Mouse (Mus musculus) midbrain, embryonic 10.5 days (tissue): Measurements from ENCODE around the gene Sema6c. TPM values are rescaled to one million over a fixed set of nuclear protein-coding genes. Genes with fewer than 3 reads are reported as not detected.
A peak's percentile ranks its signal among the peaks of the same experiment; 100 is the strongest.
"Not testable (repeated sequence)": the region's sequence is repeated elsewhere in the genome, so short reads cannot be mapped to it uniquely, and the experiment has no call there.

Experiments used
- DNase-seq: peaks from one replicate; pipeline ENCODE4 v3.0.0-alpha.2; 2017; ENCODE audit warnings: low spot score
- H3K27ac ChIP-seq: fragments of 300-500 bp; sonication (generic); replicated peaks from 2 replicates; pipeline ENCODE4 v1.5.1; 2016; ENCODE audit warnings: mild to moderate bottlenecking
- H3K27me3 ChIP-seq: fragments of 300-500 bp; sonication (generic); 2 replicates; pipeline ENCODE4 v1.6.1; 2016; ENCODE audit warnings: low read depth, mild to moderate bottlenecking; ENCODE audit not compliant: poor library complexity, severe bottlenecking
- H3K36me3 ChIP-seq: fragments of 300-500 bp; sonication (generic); 2 replicates; pipeline ENCODE4 v1.6.1; 2016; ENCODE audit warnings: mild to moderate bottlenecking, moderate library complexity
- H3K4me1 ChIP-seq: fragments of 300-500 bp; sonication (generic); 2 replicates; pipeline ENCODE4 v1.6.1; 2016
- H3K4me3 ChIP-seq: fragments of 300-500 bp; sonication (generic); 2 replicates; pipeline ENCODE4 v1.5.1; 2016; ENCODE audit warnings: mild to moderate bottlenecking, moderate library complexity
- H3K9me3 ChIP-seq: fragments of 300-500 bp; sonication (generic); replicated peaks from 2 replicates; pipeline ENCODE4 v1.6.1; 2016; ENCODE audit warnings: mild to moderate bottlenecking
- WGBS: fragments of 180-500 bp; shearing (Covaris S2); methylation state at CpG from one replicate; pipeline ENCODE4 v1.1.7; 2016; 5-methylcytosine and 5-hydroxymethylcytosine counted together
- microRNA-seq: library from miRNA; unstranded; fragments of <30 nt; microRNA quantifications from one replicate; pipeline ENCODE4, GENCODE M21; 2017
- polyA plus RNA-seq: library from polyadenylated mRNA; unstranded; fragments of >200 nt; fragmentation: Nextera tagmentation; extraction: Ambion mirVana; gene quantifications from 2 replicates; pipeline ENCODE4 v1.2.1, GENCODE M21; 2016

Sema6c gene
- polyA plus RNA-seq, 1 experiment from 2014 or later, result 7.6 TPM

GRCm38 (mm10) chr3:95203880-95204279 is 43.6 kb downstream of the Sema6c start:
- Histone ChIP-seq H3K36me3 (peaks cover 97% of the 10 kb centered on the region), H3K27ac (no peak overlapping the region), H3K4me3 (no peak overlapping the region), H3K4me1 (no peaks in the 10 kb centered on the region), H3K9me3 (no peaks in the 10 kb centered on the region), H3K27me3 (no peaks in the 10 kb centered on the region)
- DNase-seq, result no peak
- 94% methylated on average over 6 of the region's 6 CpGs for WGBS

DNA sequence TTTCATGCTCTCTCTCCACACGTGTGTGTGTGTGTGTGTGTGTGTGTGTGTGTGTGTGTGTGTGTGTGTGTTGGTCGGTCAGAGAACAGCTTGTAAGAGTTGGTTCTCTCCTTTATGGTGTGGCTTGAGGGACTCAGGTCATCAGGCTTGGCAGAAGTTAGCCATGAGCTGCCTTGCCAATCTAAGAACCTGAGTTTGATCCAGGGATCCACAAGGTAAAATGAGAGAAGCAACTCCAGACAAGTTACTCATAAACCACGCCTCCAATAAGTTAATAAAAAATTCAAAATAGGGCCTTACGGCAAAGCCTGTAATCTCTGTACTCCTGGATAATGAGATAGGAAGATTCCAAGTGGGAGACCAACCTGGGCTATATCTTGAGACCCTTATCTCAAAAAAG is 48.0 kb downstream of the Sema6c start:
- Histone ChIP-seq H3K27me3 (no peaks in the 10 kb centered on the region), H3K4me1 (no peaks in the 10 kb centered on the region), H3K27ac (no peak overlapping the region), H3K36me3 (peaks cover 85% of the 10 kb centered on the region), H3K4me3 (no peak overlapping the region), H3K9me3 (no peaks in the 10 kb centered on the region)
- WGBS, result 89% methylated on average over 4 of the region's 4 CpGs
- no peak for DNase-seq

DNA sequence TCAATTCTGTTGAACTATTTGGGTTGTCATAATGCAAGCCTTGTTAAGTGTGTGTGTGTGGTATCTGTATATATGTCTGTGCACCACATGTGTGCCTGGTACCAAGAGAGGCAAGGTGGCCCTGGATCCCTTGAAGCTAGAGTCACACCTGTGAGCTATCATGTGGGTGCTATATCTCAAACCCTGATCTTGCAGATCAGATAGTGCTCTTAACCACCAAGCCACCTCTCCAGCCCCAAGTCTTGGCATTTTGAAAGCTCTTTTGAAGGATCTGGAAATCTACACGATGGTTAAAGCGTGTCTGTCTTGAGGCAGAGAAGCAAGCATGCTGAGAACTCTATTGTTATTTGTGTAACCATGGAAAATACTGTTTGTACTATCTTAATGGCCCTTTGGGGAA is 50.3 kb downstream of the Sema6c start:
- Histone ChIP-seq H3K27me3 (no peaks in the 10 kb centered on the region), H3K36me3 (peaks cover 83% of the 10 kb centered on the region), H3K4me1 (no peaks in the 10 kb centered on the region), H3K27ac (no peak overlapping the region), H3K4me3 (no peak overlapping the region), H3K9me3 (no peaks in the 10 kb centered on the region)
- 87% methylated on average over 2 of the region's 2 CpGs for WGBS
- no peak for DNase-seq

GRCm38 (mm10) chr3:95212889-95213608 is 52.8 kb downstream of the Sema6c start:
- H3K4me3 ChIP-seq, H3K9me3 ChIP-seq, DNase-seq, H3K27me3 ChIP-seq, H3K27ac ChIP-seq: not testable (repeated sequence)
- Histone ChIP-seq H3K4me1 (peaks cover 14% of the 10 kb centered on the region), H3K36me3 (peaks cover 67% of the 10 kb centered on the region)
- 88% methylated on average over 10 of the region's 10 CpGs for WGBS

GRCm38 (mm10) chr3:95213609-95213975 is 53.3 kb downstream of the Sema6c start:
- no peak overlapping the region for H3K27ac ChIP-seq
- H3K4me3 ChIP-seq, result no peak overlapping the region
- peaks cover 65% of the 10 kb centered on the region for H3K36me3 ChIP-seq
- peaks cover 19% of the 10 kb centered on the region for H3K4me1 ChIP-seq
- DNase-seq, result no peak
- no peaks in the 10 kb centered on the region for H3K27me3 ChIP-seq
- WGBS, result 93% methylated on average over 1 of the region's 1 CpGs
- H3K9me3 ChIP-seq, result no peaks in the 10 kb centered on the region

DNA sequence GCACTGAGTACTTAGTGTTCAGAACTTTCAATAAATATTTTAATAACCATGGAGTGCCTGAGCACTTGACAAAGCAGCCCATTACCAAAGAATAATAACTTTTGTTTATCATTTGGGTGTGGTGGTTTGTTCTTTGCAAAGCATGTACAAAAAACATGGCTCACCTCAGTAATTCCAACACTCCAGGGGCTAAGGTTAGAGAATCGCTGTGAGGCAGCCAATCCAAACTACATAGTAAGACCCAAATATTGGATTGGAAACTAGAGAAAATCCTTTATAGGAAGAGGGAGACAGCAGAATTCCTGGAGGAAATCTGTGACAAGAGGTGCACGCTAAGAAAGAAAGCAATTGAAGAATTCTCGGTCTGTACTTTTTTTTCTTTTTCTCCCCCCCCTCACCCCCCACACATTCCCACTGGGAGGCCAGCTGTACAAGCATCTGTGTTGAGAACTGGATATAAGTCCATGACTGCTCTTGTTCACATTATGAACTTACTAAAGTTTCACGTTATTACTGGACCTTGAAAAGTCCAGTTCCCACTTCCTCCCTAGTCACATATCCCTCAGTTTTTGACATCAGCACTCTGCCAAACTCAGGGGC is 56.5 kb downstream of the Sema6c start:
- Histone ChIP-seq H3K27me3 (no peaks in the 10 kb centered on the region), H3K27ac (peak overlapping the region; percentile 97), H3K36me3 (peaks cover 76% of the 10 kb centered on the region), H3K9me3 (no peaks in the 10 kb centered on the region), H3K4me3 (peak overlapping the region; percentile 64), H3K4me1 (peaks cover 19% of the 10 kb centered on the region)
- WGBS, result 31% methylated on average over 4 of the region's 4 CpGs
- no peak for DNase-seq

DNA sequence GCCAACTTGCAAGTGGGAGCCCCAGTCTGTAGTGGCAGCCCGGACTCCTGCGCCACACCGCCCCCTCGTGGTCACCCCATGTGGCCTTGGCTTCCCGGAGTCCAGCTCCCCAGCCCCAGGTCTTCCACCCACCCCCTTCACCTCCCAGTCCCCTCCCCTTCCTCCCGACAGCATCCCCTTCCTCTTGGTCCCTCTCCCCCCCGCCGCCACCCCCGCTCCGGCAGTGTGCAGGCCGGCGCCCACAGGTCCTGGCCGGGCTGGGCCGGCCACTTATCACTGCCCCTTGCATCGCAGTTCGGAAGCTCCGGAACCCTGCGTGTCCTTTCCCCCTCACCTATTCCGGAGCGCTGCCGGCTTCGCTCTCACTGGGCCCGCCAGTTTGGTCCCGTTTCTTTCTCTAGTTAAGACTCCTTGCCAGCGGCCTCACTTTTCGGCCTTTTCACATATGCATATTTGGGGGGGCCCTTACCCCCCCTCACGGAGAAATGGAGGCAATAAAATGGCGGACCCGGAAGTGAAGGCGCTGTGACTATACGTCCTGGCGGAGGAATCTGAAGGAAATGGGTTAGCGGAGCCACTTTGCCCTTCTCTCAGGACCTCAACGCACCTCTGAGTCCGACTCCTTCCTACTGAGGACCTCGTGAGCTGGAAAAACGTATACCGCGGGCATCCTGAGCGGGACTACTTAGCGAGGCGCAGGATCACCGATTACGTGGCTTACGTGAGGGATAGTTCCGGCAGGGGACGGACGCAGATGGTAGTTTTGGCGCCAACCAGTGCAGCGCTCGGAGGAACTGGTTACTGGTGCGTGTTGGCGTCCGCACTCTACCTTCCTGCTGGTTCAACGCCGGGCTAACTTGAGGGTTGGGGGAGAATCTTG is 57.2 kb downstream of the Sema6c start, which contains the start of gene Gabpb2:
Gabpb2 (minus strand) TSS at position 662 of the 880 bp plus-strand sequence.
- Histone ChIP-seq H3K27me3 (no peaks in the 10 kb centered on the region), H3K36me3 (peaks cover 76% of the 10 kb centered on the region)

DNA sequence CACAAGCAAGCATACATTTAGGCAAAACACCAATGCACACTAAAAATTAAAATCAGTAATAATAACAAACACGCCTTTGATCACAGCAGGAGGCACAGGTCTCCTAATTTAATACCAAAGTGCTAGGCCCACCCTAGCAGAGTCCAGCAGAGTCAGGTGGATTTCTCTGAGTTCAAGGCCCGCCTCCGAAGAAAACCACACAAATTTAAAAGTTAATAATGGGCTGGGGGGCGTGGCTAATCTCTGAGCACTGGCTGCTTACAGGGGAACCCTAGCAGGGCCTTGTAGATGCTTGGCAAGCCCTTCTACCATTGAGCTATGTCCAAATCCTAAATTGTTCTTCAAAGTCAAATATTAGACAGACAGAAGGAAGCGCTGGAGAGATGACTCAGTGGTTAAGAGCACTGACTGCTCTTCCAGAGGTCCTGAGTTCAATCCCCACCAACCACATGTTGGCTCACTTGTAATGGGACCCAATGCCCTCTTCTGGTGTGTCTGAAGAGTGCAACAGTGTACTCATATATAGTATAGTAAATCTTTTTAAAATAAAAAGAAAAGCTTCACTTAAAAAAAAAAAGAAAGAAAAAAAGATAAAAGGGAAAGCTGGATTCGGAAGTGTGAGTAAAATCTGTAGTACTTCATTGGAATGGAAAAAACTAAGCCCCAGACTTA is 58.3 kb downstream of the Sema6c start:
- peak overlapping the region; percentile 64 for H3K4me3 ChIP-seq
- H3K27me3 ChIP-seq, result no peaks in the 10 kb centered on the region
- no peaks in the 10 kb centered on the region for H3K9me3 ChIP-seq
- DNase-seq, result no peak
- H3K4me1 ChIP-seq, result peaks cover 19% of the 10 kb centered on the region
- H3K27ac ChIP-seq, result peak overlapping the region; percentile 97
- 81% methylated on average over 6 of the region's 6 CpGs for WGBS
- H3K36me3 ChIP-seq, result peaks cover 80% of the 10 kb centered on the region

More for the DNA sequence above, 57.2 kb downstream of the Sema6c start, which contains the start of gene Gabpb2:
- DNase-seq, result peak; percentile 94
- Histone ChIP-seq H3K9me3 (no peaks in the 10 kb centered on the region), H3K4me3 (peak within 1 kb of the TSS; percentile 64), H3K4me1 (peaks cover 19% of the 10 kb centered on the region), H3K27ac (peak within 1 kb of the TSS; percentile 97)
- 0% methylated on average over 56 of the region's 56 CpGs for WGBS

GRCm38 (mm10) chr3:95223041-95223440 is 62.8 kb downstream of the Sema6c start:
- H3K4me3 ChIP-seq, result no peak overlapping the region
- DNase-seq, result no peak
- no peaks in the 10 kb centered on the region for H3K9me3 ChIP-seq
- 93% methylated on average over 2 of the region's 2 CpGs for WGBS
- no peak overlapping the region for H3K27ac ChIP-seq
- H3K27me3 ChIP-seq, result no peaks in the 10 kb centered on the region
- peaks cover 79% of the 10 kb centered on the region for H3K36me3 ChIP-seq
- peaks cover 36% of the 10 kb centered on the region for H3K4me1 ChIP-seq

Small RNA genes within 50 kb of the gene (microRNA-seq; reads per million reads assigned to microRNA genes)
- not detected for gene Mir8099-1

Other genes starting within 250 kb of the Sema6c start
- 4.1 and 4.2 TPM in 2 replicates for gene Selenbp1, start 227.4 kb upstream of the Sema6c start, polyA plus RNA-seq
- gene Rfx5, start 206.4 kb upstream of the Sema6c start, polyA plus RNA-seq, result 4.9 and 5.1 TPM in 2 replicates
- 21.4 and 24.9 TPM in 2 replicates for gene Pi4kb, start 185.7 kb upstream of the Sema6c start, polyA plus RNA-seq
- gene Zfp687, start 145.0 kb upstream of the Sema6c start, polyA plus RNA-seq, result 40.0 and 42.2 TPM in 2 replicates
- 341 and 345 TPM in 2 replicates for gene Psmd4, start 117.8 kb upstream of the Sema6c start, polyA plus RNA-seq
- gene Pip5k1a, start 53.5 kb upstream of the Sema6c start, polyA plus RNA-seq, result 18.0 and 18.7 TPM in 2 replicates
- gene Vps72, start 49.4 kb upstream of the Sema6c start, polyA plus RNA-seq, result 278 and 290 TPM in 2 replicates
- gene Tmod4, start 36.0 kb upstream of the Sema6c start, polyA plus RNA-seq, result 0.27 and 0.88 TPM in 2 replicates
- gene Scnm1, start 26.4 kb upstream of the Sema6c start, polyA plus RNA-seq, result 79.5 and 88.6 TPM in 2 replicates
- gene Lysmd1, start 26.4 kb upstream of the Sema6c start, polyA plus RNA-seq, result 13.5 and 17.0 TPM in 2 replicates
- gene Tnfaip8l2, start 18.1 kb upstream of the Sema6c start, polyA plus RNA-seq, result 1.8 and 3.0 TPM in 2 replicates
- 10.6 and 11.3 TPM in 2 replicates for gene Gabpb2, start 57.5 kb downstream of the Sema6c start, polyA plus RNA-seq
- 92.5 and 92.7 TPM in 2 replicates for gene Cdc42se1, start 68.3 kb downstream of the Sema6c start, polyA plus RNA-seq
- gene Mllt11, start 71.7 kb downstream of the Sema6c start, polyA plus RNA-seq, result 41.1 and 72.9 TPM in 2 replicates
- 0.24 and 0.25 TPM in 2 replicates for gene Gm128, start 81.1 kb downstream of the Sema6c start, polyA plus RNA-seq
- gene Bnipl, start 90.7 kb downstream of the Sema6c start, polyA plus RNA-seq, result 0.09 and 0.32 TPM in 2 replicates
- gene Mindy1, start 120.9 kb downstream of the Sema6c start, polyA plus RNA-seq, result 29.2 and 37.6 TPM in 2 replicates
- gene Prune1, start 121.6 kb downstream of the Sema6c start, polyA plus RNA-seq, result 25.2 and 27.9 TPM in 2 replicates
- 1.5 and 1.9 TPM in 2 replicates for gene Anxa9, start 146.7 kb downstream of the Sema6c start, polyA plus RNA-seq
- 116 and 120 TPM in 2 replicates for gene Cers2, start 154.3 kb downstream of the Sema6c start, polyA plus RNA-seq
- gene Setdb1, start 196.7 kb downstream of the Sema6c start, polyA plus RNA-seq, result 52.3 and 61.9 TPM in 2 replicates
- gene 4930558C23Rik, start 242.4 kb downstream of the Sema6c start, polyA plus RNA-seq, result not detected in 2 replicates